Mouse (Mus musculus) frontal cortex, postnatal 10 days (tissue): ENCODE data around the gene Samm50.

ENCODE experiments used
- DNase-seq, 2 experiments: peaks; one replicate each; pipeline ENCODE4 v3.0.0; 2022; ENCODE audit warnings: low spot score in 2 of 2, mixed read lengths in 1 of 2

The Samm50 gene

GRCm38 (mm10) chr15:84238552-84238951 is 46.5 kb downstream of the Samm50 start:
- DNase-seq, result no peak

DNA sequence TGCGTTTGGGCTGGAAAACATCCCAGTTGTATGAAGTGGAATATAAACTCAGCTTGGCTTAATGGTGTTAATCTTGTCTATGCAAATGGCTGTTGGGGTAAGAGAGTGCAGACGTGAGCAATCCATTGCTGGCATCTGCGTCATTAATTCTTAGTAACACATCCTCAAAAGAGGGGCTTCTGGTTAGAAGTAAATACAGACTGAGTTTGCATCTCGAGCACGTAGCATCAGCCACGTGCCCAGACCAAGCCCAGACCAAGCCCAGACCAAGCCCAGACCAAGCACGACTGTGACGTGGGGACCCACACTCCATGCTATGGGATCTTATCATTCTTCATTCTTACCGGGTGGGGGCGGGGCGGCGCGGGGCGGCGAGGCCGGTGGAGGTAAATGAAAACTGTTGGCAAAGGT is 47.0 kb downstream of the Samm50 start:
- DNase-seq, result no peak

DNA sequence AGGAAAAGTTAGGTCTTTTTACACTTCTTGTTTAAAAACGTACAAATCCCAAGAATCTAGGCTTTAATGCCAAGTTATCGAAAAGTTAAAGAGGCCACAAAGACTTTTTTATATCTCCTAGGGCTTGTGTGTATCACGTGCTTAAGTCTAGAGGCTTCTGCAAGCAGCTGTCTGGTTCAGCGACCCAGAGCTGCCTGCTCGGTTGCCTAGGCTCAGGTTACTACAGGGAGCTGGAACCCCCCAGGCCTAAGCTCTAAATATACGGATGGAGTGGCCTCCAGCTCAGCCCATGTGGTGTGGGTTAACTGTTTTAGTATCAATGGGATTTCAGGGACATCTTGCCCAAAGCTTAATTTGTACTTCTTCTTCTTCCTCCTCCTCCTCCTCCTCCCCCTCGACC is 49.5 kb downstream of the Samm50 start:
- DNase-seq, result no peak

DNA sequence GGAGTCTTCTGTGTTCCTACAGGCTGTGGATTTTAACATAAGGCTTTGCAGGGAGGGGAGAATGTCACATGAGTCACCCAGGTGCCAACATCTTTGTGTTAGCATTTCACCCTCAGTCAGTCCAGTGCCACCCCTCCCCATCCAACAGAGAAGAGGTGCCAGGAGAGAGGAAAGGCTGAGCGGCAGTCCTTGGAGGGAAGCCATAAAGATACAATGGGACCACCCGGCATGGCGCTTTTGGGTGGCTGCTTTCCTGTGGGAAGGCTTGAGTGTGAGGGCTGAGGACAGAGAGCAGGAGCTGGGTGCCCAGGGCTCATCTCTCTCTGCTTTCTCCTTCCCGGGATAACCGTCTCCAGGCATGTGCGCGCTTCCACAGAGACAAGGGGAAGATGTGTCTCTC is 53.1 kb downstream of the Samm50 start:
- DNase-seq, result no peak

DNA sequence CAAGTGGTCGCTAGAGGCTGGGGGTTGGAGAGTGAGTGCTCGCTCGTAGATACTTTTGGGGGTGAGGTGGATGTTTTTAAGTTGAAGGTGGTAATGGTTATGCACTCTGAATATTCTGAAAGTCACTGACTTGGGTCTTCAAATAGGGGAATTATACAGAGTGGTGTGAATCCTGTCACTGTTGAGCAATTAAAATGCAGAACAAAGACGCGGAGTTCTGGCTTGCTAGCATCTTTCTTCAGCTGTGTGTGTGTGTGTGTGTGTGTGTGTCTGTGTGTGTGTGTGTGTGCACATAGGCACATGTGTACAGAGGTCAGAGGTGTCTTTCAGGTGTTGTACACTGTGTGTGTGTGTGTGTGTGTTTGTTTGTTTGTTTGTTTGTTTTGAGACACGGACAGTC is 54.2 kb downstream of the Samm50 start:
- DNase-seq, result no peak

GRCm38 (mm10) chr15:84247309-84247708 is 55.3 kb downstream of the Samm50 start:
- no peak for DNase-seq

DNA sequence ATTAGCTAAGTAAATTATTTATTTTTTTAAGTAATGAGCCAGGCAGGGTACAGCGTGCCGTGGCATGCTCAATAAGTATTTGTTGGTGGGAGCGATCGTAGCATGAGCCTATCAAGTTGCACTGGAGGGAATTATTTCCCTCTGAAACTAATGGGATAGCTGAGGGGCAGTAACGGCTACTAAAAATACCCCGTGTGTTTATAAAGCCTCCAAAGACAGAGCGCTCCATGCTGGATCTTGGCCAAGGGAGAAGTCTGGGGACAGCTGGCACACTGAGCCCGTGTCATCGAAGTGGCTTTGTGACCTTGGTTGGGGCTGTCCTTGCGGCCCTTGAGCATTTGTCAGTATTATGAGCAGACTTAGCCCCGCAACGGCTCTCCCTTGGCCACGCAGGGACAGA is 59.2 kb downstream of the Samm50 start:
- DNase-seq, result no peak

GRCm38 (mm10) chr15:84252645-84253044 is 60.6 kb downstream of the Samm50 start:
- DNase-seq, result no peak

DNA sequence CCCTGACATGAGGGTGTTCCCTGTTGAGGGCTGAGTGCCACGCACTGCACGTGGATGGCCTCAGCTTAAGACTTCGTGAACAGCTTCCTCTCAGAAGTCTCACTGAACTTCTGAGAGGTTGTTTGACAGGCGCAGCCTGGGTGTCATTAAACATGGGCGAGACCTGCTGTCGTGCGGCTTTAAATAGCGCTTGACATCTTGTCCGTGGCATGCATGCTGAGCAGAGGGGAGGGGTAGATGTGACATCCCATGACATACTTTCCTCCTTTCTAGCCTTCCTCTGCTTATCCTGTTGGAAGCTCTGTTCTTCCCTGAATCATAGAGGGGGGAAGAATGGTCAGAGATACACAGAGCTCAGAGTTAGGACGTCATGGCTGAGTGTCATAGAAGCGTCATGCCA is 61.7 kb downstream of the Samm50 start:
- no peak for DNase-seq

DNA sequence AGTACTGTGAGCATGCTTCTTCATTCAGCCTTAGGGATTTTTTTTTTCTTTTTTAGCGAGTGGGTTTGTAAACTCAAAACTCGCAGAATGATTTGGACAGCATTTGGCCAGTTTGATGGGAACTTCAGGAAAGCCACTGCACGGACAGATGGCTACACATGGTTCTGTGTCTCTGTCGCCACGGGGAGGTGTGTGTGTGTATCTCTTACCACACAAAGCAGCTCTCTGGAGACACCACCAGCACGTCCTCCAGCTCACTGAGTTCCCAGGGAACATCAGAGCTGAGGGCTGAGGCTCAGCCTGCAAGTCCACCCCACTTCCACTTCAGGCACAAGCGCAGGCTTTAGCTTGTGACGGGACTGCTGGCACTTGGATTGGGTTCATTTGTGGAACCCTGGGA is 62.3 kb downstream of the Samm50 start:
- DNase-seq, result no peak

- DNase-seq, result no peak
Observed at GRCm38 (mm10) chr15:84256254-84256850, 64.3 kb downstream of the Samm50 start.

GRCm38 (mm10) chr15:84256864-84257263 is 64.8 kb downstream of the Samm50 start:
- DNase-seq, result no peak

- DNase-seq, result no peak
Observed at GRCm38 (mm10) chr15:84258602-84259355, 66.7 kb downstream of the Samm50 start.

- DNase-seq, result peak; percentile 63 to 81
Observed at GRCm38 (mm10) chr15:84260123-84260822, 68.2 kb downstream of the Samm50 start.

- no peak for DNase-seq
Observed at GRCm38 (mm10) chr15:84262630-84263029, 70.6 kb downstream of the Samm50 start.

DNA sequence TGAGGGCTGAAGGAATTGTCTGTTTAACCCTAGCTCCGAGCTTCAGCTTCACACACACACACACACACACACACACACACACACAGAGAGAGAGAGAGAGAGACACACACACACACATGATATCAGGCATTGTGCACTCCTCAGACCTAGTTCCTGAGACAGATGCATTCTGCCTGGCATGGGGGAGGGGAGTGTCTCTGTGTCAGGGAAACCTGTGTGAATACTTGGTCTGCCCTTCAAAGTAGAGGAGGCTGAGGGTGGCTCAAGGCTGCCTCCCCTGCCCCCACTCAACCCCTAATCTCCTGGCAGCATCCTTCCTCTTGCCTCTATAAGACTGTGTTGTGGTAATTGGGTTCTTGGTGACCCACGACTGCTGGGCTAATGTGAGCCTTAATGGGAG is 71.5 kb downstream of the Samm50 start:
- no peak for DNase-seq

DNA sequence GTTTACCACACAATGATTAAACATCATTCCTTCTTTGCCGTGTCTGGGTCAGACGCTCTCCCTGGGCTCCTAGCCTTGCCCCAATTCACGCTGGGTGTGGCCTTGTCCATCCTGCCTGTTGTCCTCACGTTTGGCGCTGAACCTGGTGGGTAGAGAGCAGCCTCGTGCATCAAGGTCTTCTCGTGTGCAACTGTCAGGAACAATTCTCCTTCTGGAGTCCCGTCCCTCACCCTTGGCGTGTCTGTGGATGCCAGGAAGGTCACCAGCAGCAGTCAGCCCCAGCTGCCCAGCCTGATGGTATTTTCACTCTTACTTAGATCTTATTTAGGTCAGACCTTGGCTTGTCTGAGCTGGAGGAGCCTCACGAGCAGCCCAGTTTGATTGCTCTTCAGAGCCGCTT is 73.1 kb downstream of the Samm50 start:
- no peak for DNase-seq

DNA sequence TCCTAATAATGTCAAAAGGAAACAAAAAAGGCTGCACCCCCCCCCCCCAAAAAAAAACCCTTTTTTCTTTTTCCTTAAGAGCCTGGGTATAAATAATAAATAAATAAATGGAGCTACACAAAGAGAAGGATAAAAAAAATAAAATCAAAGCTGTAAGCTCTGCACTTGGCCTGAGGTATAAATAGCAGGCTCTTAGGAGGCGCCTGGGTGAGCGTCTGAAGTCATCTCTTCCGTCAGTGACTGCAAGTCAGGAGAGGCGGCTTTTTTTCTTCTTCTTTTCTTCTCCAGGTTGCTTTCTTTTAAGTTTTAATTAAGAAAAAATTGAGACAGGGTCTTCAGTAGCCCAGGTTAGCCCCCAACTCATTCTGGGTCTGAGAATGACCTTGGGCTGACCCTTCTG is 74.2 kb downstream of the Samm50 start:
- DNase-seq, result no peak
